Mouse (Mus musculus): ENCODE measurements around the gene Cntn5.

Gene Cntn5

GRCm38 (mm10) chr9:10170526-10170925 lies 734.0 kb downstream of the Cntn5 start:
- DNase-seq = no peak

- no peak for DNase-seq
Measured at GRCm38 (mm10) chr9:10121350-10122057, 783.1 kb downstream of the Cntn5 start.

GRCm38 (mm10) chr9:10116581-10116980 lies 788.0 kb downstream of the Cntn5 start:
- DNase-seq = no peak

- no peak for DNase-seq
Measured at GRCm38 (mm10) chr9:10109156-10109555, 795.4 kb downstream of the Cntn5 start.

- DNase-seq = no peak
Measured at GRCm38 (mm10) chr9:10107861-10108260, 796.7 kb downstream of the Cntn5 start.

GRCm38 (mm10) chr9:10101812-10102440 lies 802.6 kb downstream of the Cntn5 start:
- DNase-seq = no peak

GRCm38 (mm10) chr9:10076282-10076681 lies 828.3 kb downstream of the Cntn5 start:
- DNase-seq = no peak

- no peak for DNase-seq
Measured at GRCm38 (mm10) chr9:10073401-10073800, 831.2 kb downstream of the Cntn5 start.

- DNase-seq = no peak
Measured at GRCm38 (mm10) chr9:10072860-10073259, 831.7 kb downstream of the Cntn5 start.

GRCm38 (mm10) chr9:10071271-10071670 lies 833.3 kb downstream of the Cntn5 start:
- DNase-seq = no peak

- DNase-seq = no peak
Measured at GRCm38 (mm10) chr9:10044969-10045789, 859.4 kb downstream of the Cntn5 start.

- DNase-seq = no peak
Measured at GRCm38 (mm10) chr9:10043001-10043400, 861.6 kb downstream of the Cntn5 start.

GRCm38 (mm10) chr9:10015129-10015528 lies 889.4 kb downstream of the Cntn5 start:
- DNase-seq = no peak

- DNase-seq = no peak
Measured at GRCm38 (mm10) chr9:9984028-9984427, 920.5 kb downstream of the Cntn5 start.

GRCm38 (mm10) chr9:9983220-9983619 lies 921.4 kb downstream of the Cntn5 start:
- no peak for DNase-seq

GRCm38 (mm10) chr9:9965370-9965769 lies 939.2 kb downstream of the Cntn5 start:
- DNase-seq = no peak

GRCm38 (mm10) chr9:9960610-9961172 lies 943.9 kb downstream of the Cntn5 start:
- DNase-seq = no peak

GRCm38 (mm10) chr9:9949346-9949745 lies 955.2 kb downstream of the Cntn5 start:
- no peak for DNase-seq

- no peak for DNase-seq
Measured at GRCm38 (mm10) chr9:9944872-9945271, 959.7 kb downstream of the Cntn5 start.

- no peak for DNase-seq
Measured at GRCm38 (mm10) chr9:9937444-9938436, 966.8 kb downstream of the Cntn5 start.

- DNase-seq = no peak
Measured at GRCm38 (mm10) chr9:9920580-9920979, 984.0 kb downstream of the Cntn5 start.

- DNase-seq = no peak
Measured at GRCm38 (mm10) chr9:9899070-9899469, 1005.5 kb downstream of the Cntn5 start.

All from lung, adult 18-20 months (tissue).